19 mouse cellular contexts compared by ENCODE assay signal in genomic region chr8:77284473-77284872, GRCm38 (mm10).
DNase-seq lines count a peak whose midpoint lies in the region; ATAC-seq and TF ChIP-seq lines count a peak whose summit lies in the region.
"Had no signal": no experiment of that assay in that cellular context is flagged by ENCODE, and none has a peak within 500 bp of the region (broad histone marks: within the 10 kb centered on the region; RNA-seq: fewer than 3 reads in every experiment).

No protein-coding gene starts in this region.

- H3K27me3 ChIP-seq in heart, adult 2 months (ENCODE audit: control insufficient read depth, insufficient read depth, low read length): no peaks in the 10 kb centered on the region
- no peaks in the 10 kb centered on the region for H3K27me3 ChIP-seq in MEL (ENCODE audit: control insufficient read depth in 1 of 2, insufficient read depth in 2 of 2, low read length in 2 of 2)
- no peaks in the 10 kb centered on the region for H3K27me3 ChIP-seq in midbrain, embryonic 16.5 days (ENCODE audit: control insufficient read depth, insufficient read depth, low read depth, low read length)
- H3K27me3 ChIP-seq in hindbrain, embryonic 10.5 days (ENCODE audit: insufficient read depth, poor library complexity, severe bottlenecking): no peaks in the 10 kb centered on the region
- H3K27me3 ChIP-seq: Patski had no signal

- intact Hi-C loops in heart, adult 2 months (cut with DNase I): no loop called here
- intact Hi-C loops in heart, postnatal 25 days (cut with DNase I): no loop called here

- no peak overlapping the region for H3K4me3 ChIP-seq in heart, adult 2 months
- H3K4me3 ChIP-seq in MEL (ENCODE audit: control insufficient read depth in 1 of 2, insufficient read depth in 1 of 2, low read depth in 2 of 2, low read length in 2 of 2): no peak overlapping the region
- no peak overlapping the region for H3K4me3 ChIP-seq in midbrain, embryonic 16.5 days (ENCODE audit: low read depth, low read length)
- no peak overlapping the region for H3K4me3 ChIP-seq in hindbrain, embryonic 10.5 days
- H3K4me3 ChIP-seq: embryonic facial prominence, embryonic 10.5 days; heart, embryonic 10.5 days had no signal

- no peak for ATAC-seq in midbrain, embryonic 16.5 days
- ATAC-seq: activated CD4-positive, CD25-positive, alpha-beta regulatory T cell, adult 4 months; forebrain, embryonic 14.5 days; Patski had no signal

- peak; percentile 19; the same call in 1 of the 2 replicates for TF ChIP-seq CTCF in heart, adult 2 months (IDR thresholded peaks at IDR 0.05)
- peak in 1 of 3 experiments; percentile 21; a peak in 2 of 6 replicates for TF ChIP-seq CTCF in MEL (IDR thresholded peaks at IDR 0.05 in 2 of 3, conservative IDR thresholded peaks at IDR 0.05 in 1 of 3; ENCODE audit: control insufficient read depth in 1 of 3, insufficient read depth in 1 of 3, low read depth in 2 of 3, low read length in 3 of 3, poor library complexity in 1 of 3, severe bottlenecking in 1 of 3)

- DNase-seq in heart, adult 2 months: no peak
- DNase-seq in heart, postnatal 25 days (ENCODE audit: low spot score): no peak
- DNase-seq in thymus, postnatal 0 days (ENCODE audit: low spot score): peak; percentile 49
- DNase-seq in thymus, postnatal 25 days: no peak
- peak; percentile 61 for DNase-seq in MEL (ENCODE audit: low read depth, low spot score)
- DNase-seq in hindbrain, embryonic 10.5 days (ENCODE audit: low spot score): no peak
- DNase-seq: adrenal gland, postnatal 14 days; cerebellum, adult 18-20 months; cerebellum, adult 9-11 months; cerebellum, postnatal 36 days; gastrocnemius, postnatal 36 days; heart, postnatal 10 days had no signal

- H3K9me3 ChIP-seq in MEL (replicated peaks; ENCODE audit: insufficient read depth, low read length): no peaks in the 10 kb centered on the region
- no peaks in the 10 kb centered on the region for H3K9me3 ChIP-seq in midbrain, embryonic 16.5 days (replicated peaks; ENCODE audit: control insufficient read depth, low read length, poor library complexity, severe bottlenecking)
- no peaks in the 10 kb centered on the region for H3K9me3 ChIP-seq in hindbrain, embryonic 10.5 days
- H3K9me3 ChIP-seq: embryonic facial prominence, embryonic 10.5 days; heart, embryonic 10.5 days had no signal

- no peaks in the 10 kb centered on the region for H3K36me3 ChIP-seq in heart, adult 2 months (ENCODE audit: control insufficient read depth, insufficient read depth, low read length)
- H3K36me3 ChIP-seq in MEL (ENCODE audit: control insufficient read depth in 1 of 2, insufficient read depth in 2 of 2, low read length in 2 of 2): peaks cover 0 to 11% of the 10 kb centered on the region in 2 experiments; a peak in 2 of 4 replicates
- H3K36me3 ChIP-seq in midbrain, embryonic 16.5 days (ENCODE audit: control insufficient read depth, insufficient read depth, low read length): no peaks in the 10 kb centered on the region
- no peaks in the 10 kb centered on the region for H3K36me3 ChIP-seq in hindbrain, embryonic 10.5 days
- H3K36me3 ChIP-seq: embryonic facial prominence, embryonic 10.5 days had no signal

- H3K79me2 ChIP-seq in heart, adult 2 months (replicated peaks; ENCODE audit: control insufficient read depth, insufficient read depth, low read length): no peaks in the 10 kb centered on the region; the same call in 1 of the 2 replicates
- no peaks in the 10 kb centered on the region for H3K79me2 ChIP-seq in MEL (ENCODE audit: control insufficient read depth, insufficient read depth, low read length, poor library complexity)

- H3K4me1 ChIP-seq in heart, adult 2 months (ENCODE audit: control insufficient read depth, insufficient read depth, low read length): no peaks in the 10 kb centered on the region
- peaks cover 6 to 9% of the 10 kb centered on the region in 2 experiments for H3K4me1 ChIP-seq in MEL (ENCODE audit: control insufficient read depth in 1 of 2, insufficient read depth in 2 of 2, low read length in 2 of 2)
- no peaks in the 10 kb centered on the region for H3K4me1 ChIP-seq in midbrain, embryonic 16.5 days (ENCODE audit: control insufficient read depth, insufficient read depth, low read length)
- H3K4me1 ChIP-seq in hindbrain, embryonic 10.5 days (replicated peaks): peaks cover 11% of the 10 kb centered on the region

- no peak overlapping the region for H3K27ac ChIP-seq in heart, adult 2 months
- H3K27ac ChIP-seq in MEL (ENCODE audit: control insufficient read depth, low read depth, low read length): no peak overlapping the region
- no peak overlapping the region for H3K27ac ChIP-seq in midbrain, embryonic 16.5 days (ENCODE audit: low read length)
- H3K27ac ChIP-seq in hindbrain, embryonic 10.5 days: no peak overlapping the region
- H3K27ac ChIP-seq: embryonic facial prominence, embryonic 10.5 days; heart, embryonic 10.5 days; hindbrain, embryonic 14.5 days had no signal

- WGBS in heart, adult 2 months: 75% methylated on average over 3 of the region's 3 CpGs
- 70% methylated on average over 3 of the region's 3 CpGs for WGBS in midbrain, embryonic 16.5 days
- WGBS in hindbrain, embryonic 10.5 days: 92% methylated on average over 3 of the region's 3 CpGs

- TF ChIP-seq EP300 in heart, adult 2 months (IDR thresholded peaks at IDR 0.05; ENCODE audit: insufficient read depth, low read depth, low read length): no peak
- TF ChIP-seq EP300 in MEL (IDR thresholded peaks at IDR 0.05; ENCODE audit: low read depth in 1 of 2, low read length in 2 of 2): peak; percentile 61 to 62; a peak in 3 of 4 replicates

- no peak for TF ChIP-seq POLR2A in heart, adult 2 months (IDR thresholded peaks at IDR 0.05; ENCODE audit: insufficient read depth, low read depth, low read length)
- TF ChIP-seq POLR2A in MEL (IDR thresholded peaks at IDR 0.05; ENCODE audit: control insufficient read depth in 1 of 2, insufficient read depth in 1 of 2, low read depth in 1 of 2, low read length in 2 of 2, poor library complexity in 1 of 2): no peak

- no peak for TF ChIP-seq RAD21 in MEL (IDR thresholded peaks at IDR 0.05; ENCODE audit: low read depth, low read length)

- no peak overlapping the region for H3K4me2 ChIP-seq in midbrain, embryonic 16.5 days (ENCODE audit: low read length)
- H3K4me2 ChIP-seq: hindbrain, embryonic 14.5 days had no signal

- no peak overlapping the region for H3K9ac ChIP-seq in heart, adult 2 months (ENCODE audit: low read depth, low read length)
- H3K9ac ChIP-seq in MEL (ENCODE audit: control insufficient read depth, low read depth, low read length, poor library complexity, severe bottlenecking): no peak overlapping the region
- no peak overlapping the region for H3K9ac ChIP-seq in midbrain, embryonic 16.5 days (ENCODE audit: low read depth, low read length)
- H3K9ac ChIP-seq: hindbrain, embryonic 14.5 days had no signal

TF ChIP-seq in MEL, 35 proteins besides CTCF, POLR2A, EP300 and RAD21:
- TF ChIP-seq GATA1 (IDR thresholded peaks at IDR 0.05; ENCODE audit: low read depth, low read length) (peak; percentile 45), TAL1 (IDR thresholded peaks at IDR 0.05; ENCODE audit: low read length) (peak; percentile 49), TBP (IDR thresholded peaks at IDR 0.05; ENCODE audit: low read depth, low read length) (no peak), TCF12 (IDR thresholded peaks at IDR 0.05; ENCODE audit: low read depth, low read length) (0 out of 2 replicates have a peak, but pooled peaks have one; percentile 12), POLR2AphosphoS5 (IDR thresholded peaks at IDR 0.05; ENCODE audit: borderline replicate concordance, low read depth, low read length) (no peak), SMC3 (IDR thresholded peaks at IDR 0.05; ENCODE audit: low read depth, low read length) (no peak)

Comparison
In these comparisons a context has a peak if more than half of its experiments do, and no peak if none do; other contexts are left out.
1. DNase-seq: peak in thymus, postnatal 0 days (single experiment) and MEL (single experiment); none in heart, adult 2 months (0 of 2), heart, postnatal 25 days (single experiment), thymus, postnatal 25 days (single experiment) and hindbrain, embryonic 10.5 days (single experiment).